Mouse (Mus musculus): Measurements from ENCODE around the gene Tmprss4. TPM values are rescaled to one million over a fixed set of nuclear protein-coding genes. Genes with fewer than 3 reads are reported as not detected.

The Tmprss4 gene
- polyA plus RNA-seq, 1 experiment from 2014 or later, result not detected

DNA sequence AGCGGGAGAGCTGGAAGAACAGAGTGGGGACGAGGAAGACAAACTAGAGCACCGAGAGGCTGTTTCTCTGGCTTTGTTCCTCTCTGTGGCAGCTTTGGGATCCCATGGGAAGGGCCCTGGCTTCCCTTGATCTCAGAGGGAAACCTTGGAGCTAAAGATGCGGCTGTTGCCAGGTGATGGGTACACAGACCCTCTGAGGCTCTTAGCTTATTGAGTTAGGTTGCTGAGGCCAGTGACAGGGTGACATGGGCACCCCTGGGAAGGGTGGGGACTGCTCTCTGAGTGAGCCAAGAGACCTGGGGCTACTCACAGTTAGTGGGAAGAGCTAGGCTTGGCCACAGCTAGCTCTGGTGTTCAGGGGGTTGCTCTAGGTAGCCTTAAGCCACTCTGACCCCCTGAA, 8.4 kb downstream of the Tmprss4 start:
- H3K4me1 ChIP-seq, result no peaks in the 10 kb centered on the region
- H3K4me2 ChIP-seq (replicated peaks), result no peak overlapping the region
- H3K36me3 ChIP-seq, result no peaks in the 10 kb centered on the region
- H3K27me3 ChIP-seq, result 0 out of 2 replicates have a peak, but pooled peaks cover 4% of the 10 kb centered on the region
- H3K27ac ChIP-seq (replicated peaks), result no peak overlapping the region
- no peak for ATAC-seq (ENCODE audit: low FRiP score, low read depth)
- H3K9me3 ChIP-seq, result no peaks in the 10 kb centered on the region
- WGBS, result 74% methylated on average over 4 of the region's 4 CpGs
- no peak overlapping the region for H3K9ac ChIP-seq (replicated peaks)
- no peak overlapping the region for H3K4me3 ChIP-seq

DNA sequence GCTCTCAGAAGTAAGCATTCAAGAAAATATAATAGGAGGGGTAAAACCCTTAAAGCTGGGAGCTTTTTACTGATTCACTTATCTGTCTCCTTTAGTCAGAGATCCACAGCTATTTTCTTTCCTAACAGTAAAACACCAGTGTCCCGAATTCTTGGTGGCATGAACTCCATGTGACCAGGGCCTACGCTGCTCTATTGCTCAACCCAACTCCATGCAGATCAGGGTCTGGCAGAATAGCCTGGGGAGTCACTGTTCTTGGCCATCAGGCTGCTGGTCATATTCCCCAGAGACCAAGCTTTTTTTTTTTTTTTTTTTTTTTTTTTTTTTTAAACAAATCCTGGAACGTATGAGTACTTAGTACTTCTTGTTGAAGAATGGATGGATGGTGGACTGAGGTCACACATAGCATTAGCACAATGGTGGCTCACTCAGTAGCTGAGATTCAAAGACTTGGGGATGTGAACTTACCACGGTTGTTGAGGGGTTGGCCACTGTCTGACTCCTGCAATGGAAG, 14.2 kb downstream of the Tmprss4 start:
- Histone ChIP-seq H3K9me3 (no peaks in the 10 kb centered on the region), H3K4me1 (no peaks in the 10 kb centered on the region), H3K36me3 (no peaks in the 10 kb centered on the region), H3K4me3 (no peak overlapping the region), H3K27ac (replicated peaks) (no peak overlapping the region), H3K9ac (replicated peaks) (no peak overlapping the region), H3K4me2 (replicated peaks) (no peak overlapping the region), H3K27me3 (no peaks in the 10 kb centered on the region)
- 84% methylated on average over 4 of the region's 4 CpGs for WGBS
- ATAC-seq (ENCODE audit: low FRiP score, low read depth), result no peak

DNA sequence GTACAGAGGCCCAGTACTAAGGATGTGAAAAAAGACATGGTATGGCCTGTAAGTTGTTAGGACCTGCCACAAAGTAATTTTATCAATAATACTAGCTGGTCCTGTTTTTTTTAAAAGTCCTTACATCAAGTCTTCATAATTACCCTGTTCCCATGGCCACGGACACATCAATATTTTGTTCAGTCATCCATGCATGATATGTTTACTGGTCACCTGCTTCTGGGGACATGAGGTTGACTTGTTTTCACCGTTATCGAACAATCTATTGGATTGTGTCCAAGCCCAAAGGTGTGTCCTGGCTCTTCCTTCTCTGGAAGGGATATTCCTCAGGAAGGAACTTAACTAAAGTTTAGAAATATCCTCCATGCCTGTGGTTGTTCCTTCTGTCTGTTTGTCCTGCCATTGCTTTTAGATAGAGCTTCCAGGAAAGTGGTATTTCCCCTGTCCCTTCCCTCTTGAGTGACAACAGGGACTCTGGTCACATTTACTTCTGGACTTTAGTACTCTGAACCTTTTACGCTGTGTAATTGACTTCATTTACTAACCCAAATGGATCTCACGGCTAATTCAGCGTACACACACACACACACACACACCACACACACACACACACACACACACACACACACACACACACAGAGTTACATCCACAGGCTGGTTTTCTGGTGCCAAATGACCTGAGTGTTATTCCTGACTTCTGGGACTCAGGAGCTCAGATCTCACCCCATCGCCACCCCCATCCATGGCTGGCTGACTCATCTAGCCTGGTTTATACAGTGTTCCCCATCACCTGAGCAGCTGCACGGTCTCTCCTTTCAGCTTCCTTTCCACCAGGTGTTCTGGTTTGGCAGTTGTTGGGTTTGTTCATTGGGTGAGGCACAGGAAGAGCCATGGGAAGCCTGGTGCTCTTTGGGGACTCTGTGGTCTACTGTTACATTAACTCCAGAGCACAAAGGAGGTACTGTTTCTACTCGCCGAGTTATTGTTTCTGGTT, 15.0 kb downstream of the Tmprss4 start:
- Histone ChIP-seq H3K4me2 (replicated peaks) (no peak overlapping the region), H3K27me3 (no peaks in the 10 kb centered on the region), H3K4me1 (no peaks in the 10 kb centered on the region), H3K36me3 (no peaks in the 10 kb centered on the region), H3K4me3 (no peak overlapping the region), H3K9ac (replicated peaks) (no peak overlapping the region), H3K27ac (replicated peaks) (no peak overlapping the region), H3K9me3 (no peaks in the 10 kb centered on the region)
- no peak for ATAC-seq (ENCODE audit: low FRiP score, low read depth)
- WGBS, result 94% methylated on average over 10 of the region's 10 CpGs

DNA sequence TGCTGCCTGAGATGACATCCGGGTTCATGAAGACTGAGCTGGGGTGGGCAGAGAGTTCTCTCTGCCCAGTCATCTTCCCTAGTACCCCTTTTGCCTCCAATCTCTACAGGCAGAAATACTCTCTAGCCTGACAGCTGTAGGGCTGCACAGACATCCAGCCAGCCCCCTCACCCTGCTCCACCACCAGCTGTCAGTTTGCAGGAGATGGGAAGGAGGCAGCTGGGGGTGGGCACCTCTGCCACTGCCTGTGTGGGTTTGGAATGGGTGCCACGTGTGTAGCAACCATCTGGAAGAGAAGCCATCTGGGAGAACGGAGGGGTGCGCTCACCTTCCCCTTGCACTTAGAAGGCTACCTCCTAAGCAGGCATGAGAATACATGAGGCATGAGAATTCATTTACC, 18.6 kb downstream of the Tmprss4 start:
- WGBS, result 83% methylated on average over 4 of the region's 4 CpGs
- no peak for ATAC-seq (ENCODE audit: low FRiP score, low read depth)

DNA sequence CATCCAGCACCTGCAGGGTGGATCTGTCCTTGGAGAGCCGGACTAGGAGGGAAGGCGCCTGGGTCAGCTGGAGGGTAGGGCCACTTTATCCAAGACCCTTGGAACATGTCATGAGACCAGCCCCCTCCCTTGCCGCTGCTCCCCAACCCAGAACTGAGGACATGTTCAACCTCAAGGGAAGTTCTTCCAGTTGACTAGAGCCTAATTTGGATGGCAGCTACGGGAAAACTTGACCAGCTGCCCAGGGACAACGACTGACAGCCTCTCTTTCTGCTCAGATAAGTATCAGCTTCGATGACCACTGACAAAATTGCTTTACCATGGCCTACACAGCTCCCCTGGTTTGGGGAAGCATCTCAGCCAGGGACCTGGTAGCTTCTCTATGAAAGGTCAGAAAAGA, 20.6 kb downstream of the Tmprss4 start:
- no peak for ATAC-seq (ENCODE audit: low FRiP score, low read depth)
- H3K4me3 ChIP-seq, result no peak overlapping the region
- H3K4me2 ChIP-seq (replicated peaks), result no peak overlapping the region
- no peaks in the 10 kb centered on the region for H3K9me3 ChIP-seq
- no peak overlapping the region for H3K27ac ChIP-seq (replicated peaks)
- no peaks in the 10 kb centered on the region for H3K4me1 ChIP-seq
- no peaks in the 10 kb centered on the region; the same call in 1 of the 2 replicates for H3K27me3 ChIP-seq
- no peak overlapping the region for H3K9ac ChIP-seq (replicated peaks)
- H3K36me3 ChIP-seq, result no peaks in the 10 kb centered on the region
- 88% methylated on average over 6 of the region's 6 CpGs for WGBS

More for the DNA sequence above, 18.6 kb downstream of the Tmprss4 start:
- no peak overlapping the region for H3K4me3 ChIP-seq
- no peak overlapping the region for H3K4me2 ChIP-seq (replicated peaks)
- no peaks in the 10 kb centered on the region for H3K36me3 ChIP-seq
- H3K27ac ChIP-seq (replicated peaks), result no peak overlapping the region
- H3K27me3 ChIP-seq, result no peaks in the 10 kb centered on the region; the same call in 1 of the 2 replicates
- no peaks in the 10 kb centered on the region for H3K4me1 ChIP-seq
- no peaks in the 10 kb centered on the region for H3K9me3 ChIP-seq
- H3K9ac ChIP-seq (replicated peaks), result no peak overlapping the region

DNA sequence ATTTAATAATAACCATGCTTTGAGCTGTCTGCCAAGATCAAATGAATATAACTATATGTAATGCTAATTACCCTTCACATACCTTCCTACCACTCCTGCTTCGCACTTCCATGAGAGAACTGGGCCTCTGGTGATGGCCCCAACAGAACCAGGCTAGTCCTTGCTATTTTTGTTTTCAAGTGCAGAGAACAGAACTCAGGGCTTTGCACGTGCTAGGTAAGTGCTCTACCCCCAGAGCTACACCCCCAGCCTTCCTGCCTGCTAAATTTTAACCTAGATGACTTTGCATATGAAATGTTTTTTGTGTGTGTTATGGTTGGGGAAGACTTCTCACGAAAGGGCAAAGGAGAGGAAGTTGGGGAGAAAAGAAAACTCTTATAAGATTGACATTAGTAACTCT, 21.4 kb downstream of the Tmprss4 start:
- no peak for ATAC-seq (ENCODE audit: low FRiP score, low read depth)
- 60% methylated on average over 3 of the region's 3 CpGs for WGBS
- H3K36me3 ChIP-seq, result no peaks in the 10 kb centered on the region

DNA sequence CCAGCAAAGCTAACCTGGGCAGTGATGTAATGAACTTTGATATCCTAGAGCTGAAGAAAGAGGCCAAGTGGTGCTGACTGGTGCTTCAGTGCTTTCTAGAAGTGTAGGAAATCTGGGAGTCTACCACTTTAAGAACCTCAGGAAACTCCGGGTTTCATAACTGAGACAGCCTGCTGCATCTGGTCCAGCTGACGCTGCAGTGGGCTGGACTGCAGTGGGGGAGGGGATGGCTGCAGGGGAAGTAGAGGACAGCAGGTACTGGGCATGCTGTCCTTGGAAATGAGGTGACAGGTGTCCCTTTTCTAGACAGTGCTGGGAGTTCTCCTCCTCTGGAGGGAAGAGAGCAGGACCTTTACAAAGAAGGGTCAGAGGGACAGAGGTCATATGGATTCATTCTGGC, 22.1 kb downstream of the Tmprss4 start, which contains the start of gene BC049352:
BC049352 (plus strand) TSS at position 238 of the 400 bp plus-strand sequence.
- no peak within 1 kb of the TSS for H3K9ac ChIP-seq (replicated peaks)
- no peaks in the 10 kb centered on the region; the same call in 1 of the 2 replicates for H3K27me3 ChIP-seq
- H3K9me3 ChIP-seq, result no peaks in the 10 kb centered on the region
- no peaks in the 10 kb centered on the region for H3K36me3 ChIP-seq
- H3K4me1 ChIP-seq, result no peaks in the 10 kb centered on the region
- no peak within 1 kb of the TSS for H3K4me3 ChIP-seq
- 46% methylated on average over 2 of the region's 2 CpGs for WGBS
- H3K4me2 ChIP-seq (replicated peaks), result no peak within 1 kb of the TSS
- H3K27ac ChIP-seq (replicated peaks), result no peak within 1 kb of the TSS
- no peak for ATAC-seq (ENCODE audit: low FRiP score, low read depth)

More for the DNA sequence above, 21.4 kb downstream of the Tmprss4 start:
- H3K27ac ChIP-seq (replicated peaks), result no peak overlapping the region
- H3K4me1 ChIP-seq, result no peaks in the 10 kb centered on the region
- H3K9ac ChIP-seq (replicated peaks), result no peak overlapping the region
- no peak overlapping the region for H3K4me3 ChIP-seq
- H3K4me2 ChIP-seq (replicated peaks), result no peak overlapping the region
- H3K27me3 ChIP-seq, result no peaks in the 10 kb centered on the region; the same call in 1 of the 2 replicates
- H3K9me3 ChIP-seq, result no peaks in the 10 kb centered on the region

DNA sequence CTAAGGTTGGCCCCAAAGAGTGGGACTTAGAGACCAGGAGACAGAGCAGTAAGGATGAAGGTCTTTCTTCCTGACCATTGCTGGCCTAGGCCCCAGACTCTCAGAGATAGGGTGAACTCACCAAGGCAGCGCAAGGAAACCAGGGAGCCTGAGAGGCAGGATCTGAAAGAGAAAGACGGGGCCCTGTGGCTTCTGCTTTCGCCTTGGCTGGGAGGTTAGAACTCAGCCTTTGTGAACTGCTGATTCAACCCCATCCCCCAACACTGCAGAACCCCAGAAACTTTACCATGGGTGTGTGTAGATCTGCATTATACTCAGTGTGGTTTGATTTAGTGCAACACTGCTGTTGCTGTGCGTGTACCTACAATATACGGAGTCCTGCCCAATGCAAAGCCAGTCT, 24.6 kb downstream of the Tmprss4 start:
- no peak overlapping the region for H3K4me3 ChIP-seq
- no peak for ATAC-seq (ENCODE audit: low FRiP score, low read depth)
- no peaks in the 10 kb centered on the region; the same call in 1 of the 2 replicates for H3K27me3 ChIP-seq
- H3K36me3 ChIP-seq, result no peaks in the 10 kb centered on the region
- no peak overlapping the region for H3K27ac ChIP-seq (replicated peaks)
- no peak overlapping the region for H3K4me2 ChIP-seq (replicated peaks)
- no peaks in the 10 kb centered on the region for H3K4me1 ChIP-seq
- no peak overlapping the region for H3K9ac ChIP-seq (replicated peaks)
- no peaks in the 10 kb centered on the region for H3K9me3 ChIP-seq
- WGBS, result 87% methylated on average over 5 of the region's 5 CpGs

DNA sequence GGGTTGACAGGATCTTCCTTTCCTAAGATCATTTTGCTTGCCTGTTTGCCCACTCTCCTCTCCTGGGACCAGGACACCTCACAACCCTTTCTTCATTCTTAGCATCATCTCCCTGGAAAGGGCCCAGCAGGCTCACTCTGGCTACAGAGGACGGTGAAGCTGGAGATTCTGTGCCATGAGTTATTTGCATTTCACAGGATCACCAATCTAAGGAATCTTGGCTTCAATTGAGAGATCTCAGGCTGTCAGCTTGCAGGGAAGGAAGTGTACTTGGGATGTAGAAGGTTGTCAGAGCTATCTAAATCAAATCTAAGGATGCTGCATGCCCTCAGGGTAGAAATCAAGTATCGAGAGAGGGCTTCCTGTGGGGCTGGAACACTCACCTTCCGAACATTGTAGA, 30.4 kb downstream of the Tmprss4 start:
- Histone ChIP-seq H3K9ac (replicated peaks) (no peak overlapping the region), H3K27me3 (no peaks in the 10 kb centered on the region), H3K4me2 (replicated peaks) (no peak overlapping the region), H3K27ac (replicated peaks) (no peak overlapping the region), H3K4me1 (no peaks in the 10 kb centered on the region), H3K4me3 (no peak overlapping the region), H3K36me3 (no peaks in the 10 kb centered on the region), H3K9me3 (peaks cover 3% of the 10 kb centered on the region; the same call in 1 of the 2 replicates)
- WGBS, result 75% methylated on average over 3 of the region's 3 CpGs
- ATAC-seq (ENCODE audit: low FRiP score, low read depth), result no peak

DNA sequence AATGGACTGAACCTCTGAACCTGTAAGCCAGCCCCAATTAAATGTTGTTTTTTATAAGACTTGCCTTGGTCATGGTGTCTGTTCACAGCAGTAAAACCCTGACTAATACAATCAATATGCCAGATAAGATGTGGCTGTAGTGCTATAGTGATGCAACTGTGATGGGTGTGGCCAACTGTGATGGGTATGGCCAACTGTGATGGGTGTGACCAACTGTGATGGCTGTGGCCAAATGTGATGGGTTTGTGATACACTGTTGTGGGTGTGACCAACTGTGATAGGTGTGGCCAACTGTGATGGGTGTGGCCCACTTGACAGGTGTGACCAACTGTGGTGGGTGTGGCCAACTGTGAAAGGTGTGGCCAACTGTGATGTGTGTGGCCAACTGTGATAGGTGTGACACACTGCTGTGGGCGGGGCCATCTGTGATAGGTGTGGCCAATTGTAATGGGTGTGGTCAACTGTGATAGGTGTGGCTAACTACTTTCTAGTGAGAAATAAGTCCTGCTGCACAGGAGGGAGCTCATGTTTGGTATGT, 32.8 kb downstream of the Tmprss4 start:
- peaks cover 3% of the 10 kb centered on the region; the same call in 1 of the 2 replicates for H3K9me3 ChIP-seq
- H3K27me3 ChIP-seq, result no peaks in the 10 kb centered on the region
- H3K4me1 ChIP-seq, result no peaks in the 10 kb centered on the region
- 75% methylated on average over 1 of the region's 1 CpGs for WGBS
- H3K27ac ChIP-seq (replicated peaks), result no peak overlapping the region
- H3K4me2 ChIP-seq (replicated peaks), result no peak overlapping the region
- no peaks in the 10 kb centered on the region for H3K36me3 ChIP-seq
- H3K4me3 ChIP-seq, result no peak overlapping the region
- no peak for ATAC-seq (ENCODE audit: low FRiP score, low read depth)
- H3K9ac ChIP-seq (replicated peaks), result no peak overlapping the region

DNA sequence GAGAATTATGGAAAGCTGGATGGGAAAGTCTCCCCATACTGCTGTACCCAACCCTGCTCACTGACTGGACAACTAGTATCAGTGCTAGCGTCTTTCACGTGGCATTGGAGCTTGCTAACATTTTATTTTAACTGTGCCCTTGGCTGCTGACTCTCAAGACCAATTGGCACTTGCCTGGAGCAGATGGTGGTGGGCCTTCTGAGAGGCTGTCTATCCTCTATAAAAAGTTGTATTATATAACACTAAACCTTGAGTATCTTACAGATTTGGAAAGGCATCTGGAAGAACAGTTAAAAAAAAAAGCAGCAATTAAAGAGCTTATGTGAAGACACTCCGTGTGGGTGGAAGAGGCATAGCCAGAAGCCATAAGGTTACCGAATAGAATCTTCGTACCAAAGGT, 33.7 kb downstream of the Tmprss4 start:
- Histone ChIP-seq H3K36me3 (no peaks in the 10 kb centered on the region), H3K4me2 (replicated peaks) (no peak overlapping the region), H3K4me3 (no peak overlapping the region), H3K4me1 (no peaks in the 10 kb centered on the region), H3K9ac (replicated peaks) (no peak overlapping the region), H3K27ac (replicated peaks) (no peak overlapping the region), H3K27me3 (no peaks in the 10 kb centered on the region), H3K9me3 (peaks cover 3% of the 10 kb centered on the region; the same call in 1 of the 2 replicates)
- no peak for ATAC-seq (ENCODE audit: low FRiP score, low read depth)
- 95% methylated on average over 5 of the region's 5 CpGs for whole genome bisulfite sequencing

DNA sequence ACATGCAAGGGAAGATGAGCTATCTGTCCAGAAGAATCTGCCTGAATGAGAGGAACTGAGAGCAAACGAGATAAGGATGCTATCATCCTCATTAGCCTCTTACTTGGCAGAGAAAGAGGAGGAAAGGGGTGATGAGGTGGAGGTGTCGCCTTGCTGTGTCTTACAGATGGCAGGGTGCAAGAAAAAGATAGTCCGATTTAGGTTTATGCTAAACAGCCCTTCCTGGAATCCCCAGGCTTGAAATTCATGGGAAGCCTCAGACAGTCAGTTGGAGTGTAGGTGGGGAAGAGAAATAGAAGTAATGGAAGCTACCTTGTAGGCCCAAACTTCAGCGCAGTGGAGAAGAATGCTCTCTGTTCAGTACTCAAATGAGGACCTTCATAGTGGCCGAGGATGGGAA, 36.0 kb downstream of the Tmprss4 start:
- Histone ChIP-seq H3K27ac (replicated peaks) (no peak overlapping the region), H3K9me3 (peaks cover 3% of the 10 kb centered on the region; the same call in 1 of the 2 replicates), H3K4me2 (replicated peaks) (no peak overlapping the region), H3K4me3 (no peak overlapping the region), H3K9ac (replicated peaks) (no peak overlapping the region), H3K27me3 (no peaks in the 10 kb centered on the region), H3K36me3 (no peaks in the 10 kb centered on the region), H3K4me1 (no peaks in the 10 kb centered on the region)
- no peak for ATAC-seq (ENCODE audit: low FRiP score, low read depth)
- WGBS, result 78% methylated on average over 5 of the region's 5 CpGs
